Mouse (Mus musculus): Measurements from ENCODE around the gene Lamtor3. TPM values are rescaled to one million over a fixed set of nuclear protein-coding genes. Genes with fewer than 3 reads are reported as not detected.
A peak's percentile ranks its signal among the peaks of the same experiment; 100 is the strongest.

Lamtor3 gene
- polyA plus RNA-seq (2012; rRNA removed): 92.8 and 95.0 TPM in 2 replicates

DNA sequence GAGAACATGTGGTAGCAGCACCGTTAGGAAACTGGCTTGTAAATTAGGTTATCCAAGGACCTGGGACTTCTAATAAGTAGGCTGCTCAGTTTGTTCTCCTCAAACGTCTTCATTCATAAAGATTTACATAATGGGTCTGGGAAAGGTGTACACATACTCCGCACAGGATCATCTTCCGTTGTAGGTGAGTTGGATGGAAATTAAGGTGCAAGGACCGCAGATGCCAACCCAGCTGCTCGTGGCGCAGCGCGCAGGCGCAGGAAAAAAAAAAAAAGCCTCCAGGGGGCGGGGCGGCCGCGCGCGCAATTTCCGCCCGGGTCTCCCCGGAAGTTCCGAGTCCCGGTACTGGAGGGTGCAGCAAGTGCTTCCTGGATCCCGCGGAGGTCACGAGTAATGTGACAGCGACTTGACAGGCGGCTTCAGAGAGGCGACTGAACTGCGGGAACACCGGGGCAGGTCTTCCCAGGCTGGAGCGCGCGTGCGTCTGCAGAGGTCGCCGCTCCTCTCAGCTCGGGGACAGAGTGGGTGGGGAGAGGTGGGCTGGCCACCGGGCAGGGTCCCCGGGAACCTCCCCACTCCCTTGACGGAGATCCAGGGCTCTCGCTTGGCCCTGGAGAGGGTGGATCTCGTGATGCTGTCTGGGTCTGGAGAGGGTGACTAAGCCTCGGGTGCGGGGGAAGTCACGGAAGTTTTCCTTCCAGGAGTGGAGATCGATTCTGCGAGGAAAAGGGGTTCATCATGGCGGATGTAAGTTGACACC, at the start of gene Lamtor3:
Lamtor3 (plus strand) TSS at position 335 of the 760 bp plus-strand sequence.
- peak; percentile 86 to 89 for DNase-seq
- Histone ChIP-seq H3K4me3 (replicated peaks; ENCODE audit: insufficient read depth, low read depth, low read length) (peak within 1 kb of the TSS; percentile 88), H3K4me1 (ENCODE audit: control insufficient read depth, insufficient read depth, low read length) (peaks cover 6% of the 10 kb centered on the region; the same call in 1 of the 2 replicates), H3K27me3 (ENCODE audit: control insufficient read depth, insufficient read depth, low read length) (no peaks in the 10 kb centered on the region), H3K27ac (ENCODE audit: insufficient read depth, low read length) (peak within 1 kb of the TSS; percentile 76)
- WGBS: under 1% methylated on average over 47 of the region's 47 CpGs
- TF ChIP-seq POLR2A (IDR thresholded peaks at IDR 0.05; ENCODE audit: borderline replicate concordance, insufficient read depth, low read length): peak; percentile 85; the same call in 1 of the 2 replicates
- TF ChIP-seq CTCF (IDR thresholded peaks at IDR 0.05; ENCODE audit: borderline replicate concordance, insufficient read depth, low read depth, low read length): no peak

DNA sequence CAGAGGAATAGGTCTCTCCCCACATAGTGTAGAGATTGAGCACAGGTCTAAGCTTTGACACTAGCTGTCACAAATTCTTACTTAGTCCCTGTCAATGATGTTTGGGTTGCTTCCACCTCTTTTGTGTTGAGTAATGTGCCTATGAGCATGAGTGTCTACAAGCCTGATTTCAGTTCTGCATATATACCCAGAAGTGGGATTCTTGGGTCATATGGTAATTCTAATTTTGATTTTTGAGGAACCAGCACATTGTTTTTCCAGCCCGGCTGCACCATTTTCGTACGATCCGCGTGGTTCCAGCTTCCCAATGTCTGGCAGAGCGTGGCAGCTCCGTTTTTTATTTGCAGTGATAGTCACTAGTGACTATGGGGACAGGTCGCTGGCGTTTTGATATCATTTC, 48.9 kb upstream of the Lamtor3 start:
- no peaks in the 10 kb centered on the region for H3K27me3 ChIP-seq (ENCODE audit: control insufficient read depth, insufficient read depth, low read length)
- peaks cover 6% of the 10 kb centered on the region for H3K4me1 ChIP-seq (ENCODE audit: control insufficient read depth, insufficient read depth, low read length)
- DNase-seq: no peak
- no peak overlapping the region for H3K27ac ChIP-seq (ENCODE audit: insufficient read depth, low read length)
- TF ChIP-seq POLR2A (IDR thresholded peaks at IDR 0.05; ENCODE audit: borderline replicate concordance, insufficient read depth, low read length): no peak
- no peak for TF ChIP-seq CTCF (IDR thresholded peaks at IDR 0.05; ENCODE audit: borderline replicate concordance, insufficient read depth, low read depth, low read length)
- WGBS: 87% methylated on average over 9 of the region's 9 CpGs
- H3K4me3 ChIP-seq (replicated peaks; ENCODE audit: insufficient read depth, low read depth, low read length): peak overlapping the region; percentile 39

- Histone ChIP-seq H3K4me3 (replicated peaks; ENCODE audit: insufficient read depth, low read depth, low read length) (no peak overlapping the region), H3K27ac (ENCODE audit: insufficient read depth, low read length) (no peak overlapping the region), H3K4me1 (ENCODE audit: control insufficient read depth, insufficient read depth, low read length) (no peaks in the 10 kb centered on the region), H3K27me3 (ENCODE audit: control insufficient read depth, insufficient read depth, low read length) (no peaks in the 10 kb centered on the region)
- no peak for TF ChIP-seq CTCF (IDR thresholded peaks at IDR 0.05; ENCODE audit: borderline replicate concordance, insufficient read depth, low read depth, low read length)
- TF ChIP-seq POLR2A (IDR thresholded peaks at IDR 0.05; ENCODE audit: borderline replicate concordance, insufficient read depth, low read length): no peak
- 75% methylated on average over 3 of the region's 3 CpGs for WGBS
- DNase-seq: no peak
These were observed 39.0 kb upstream of the Lamtor3 start for GRCm38 (mm10) chr3:137879313-137879712.

DNA sequence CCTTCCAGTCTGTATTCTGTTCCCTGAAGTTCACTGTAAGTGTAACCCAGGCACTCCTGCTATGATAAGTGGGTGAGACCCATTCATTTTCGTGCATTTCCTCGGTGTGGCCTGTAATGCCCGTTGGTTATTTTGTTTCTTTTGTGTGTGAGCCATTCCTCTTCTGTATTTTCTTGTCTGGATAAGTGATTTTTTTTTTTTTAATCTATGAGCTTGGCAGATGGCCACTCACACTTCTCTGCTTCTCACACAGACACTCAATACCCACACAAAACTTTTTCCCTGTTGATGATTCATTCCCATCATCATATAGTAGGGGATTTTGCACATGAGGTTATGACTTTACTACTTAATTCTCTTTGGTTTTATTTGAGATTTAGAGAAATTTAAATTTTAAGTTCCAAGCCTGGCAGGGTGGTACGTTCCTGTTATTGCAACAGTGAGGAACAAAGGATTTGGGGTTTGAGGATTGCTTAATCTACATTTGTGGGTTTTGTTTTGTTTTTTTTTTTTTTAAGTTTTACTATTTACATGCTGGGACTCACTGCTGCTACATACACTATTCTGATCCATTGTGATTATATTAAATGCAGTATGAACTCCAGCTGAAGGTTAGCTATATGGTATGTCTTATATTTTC, 38.1 kb upstream of the Lamtor3 start:
- Histone ChIP-seq H3K4me3 (replicated peaks; ENCODE audit: insufficient read depth, low read depth, low read length) (no peak overlapping the region), H3K27me3 (ENCODE audit: control insufficient read depth, insufficient read depth, low read length) (no peaks in the 10 kb centered on the region), H3K27ac (ENCODE audit: insufficient read depth, low read length) (no peak overlapping the region), H3K4me1 (ENCODE audit: control insufficient read depth, insufficient read depth, low read length) (no peaks in the 10 kb centered on the region)
- TF ChIP-seq POLR2A (IDR thresholded peaks at IDR 0.05; ENCODE audit: borderline replicate concordance, insufficient read depth, low read length) (no peak), CTCF (IDR thresholded peaks at IDR 0.05; ENCODE audit: borderline replicate concordance, insufficient read depth, low read depth, low read length) (no peak)
- 57% methylated on average over 4 of the region's 4 CpGs for WGBS
- DNase-seq: no peak

DNA sequence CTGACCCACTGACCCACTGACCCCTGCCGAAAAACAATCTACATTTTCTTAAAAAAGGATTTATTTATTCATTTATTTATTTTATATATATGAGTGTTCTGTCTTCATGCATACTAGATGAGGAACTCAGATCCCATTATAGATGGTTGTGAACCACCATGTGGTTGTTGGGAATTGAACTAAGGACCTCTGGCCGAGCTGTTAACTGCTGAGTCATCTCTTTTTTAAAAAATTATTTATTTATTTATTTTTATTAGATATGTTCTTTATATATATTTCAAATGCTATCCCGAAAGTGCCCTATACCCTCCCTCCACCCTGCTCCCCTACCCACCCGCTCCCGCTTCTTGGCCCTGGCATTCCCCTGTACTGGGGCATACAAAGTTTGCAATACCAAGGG, 37.2 kb upstream of the Lamtor3 start:
- H3K4me1 ChIP-seq (ENCODE audit: control insufficient read depth, insufficient read depth, low read length): no peaks in the 10 kb centered on the region
- DNase-seq: no peak
- no peak overlapping the region for H3K27ac ChIP-seq (ENCODE audit: insufficient read depth, low read length)
- 98% methylated on average over 5 of the region's 5 CpGs for WGBS
- H3K4me3 ChIP-seq (replicated peaks; ENCODE audit: insufficient read depth, low read depth, low read length): no peak overlapping the region
- TF ChIP-seq POLR2A (IDR thresholded peaks at IDR 0.05; ENCODE audit: borderline replicate concordance, insufficient read depth, low read length) (no peak), CTCF (IDR thresholded peaks at IDR 0.05; ENCODE audit: borderline replicate concordance, insufficient read depth, low read depth, low read length) (no peak)
- no peaks in the 10 kb centered on the region for H3K27me3 ChIP-seq (ENCODE audit: control insufficient read depth, insufficient read depth, low read length)

DNA sequence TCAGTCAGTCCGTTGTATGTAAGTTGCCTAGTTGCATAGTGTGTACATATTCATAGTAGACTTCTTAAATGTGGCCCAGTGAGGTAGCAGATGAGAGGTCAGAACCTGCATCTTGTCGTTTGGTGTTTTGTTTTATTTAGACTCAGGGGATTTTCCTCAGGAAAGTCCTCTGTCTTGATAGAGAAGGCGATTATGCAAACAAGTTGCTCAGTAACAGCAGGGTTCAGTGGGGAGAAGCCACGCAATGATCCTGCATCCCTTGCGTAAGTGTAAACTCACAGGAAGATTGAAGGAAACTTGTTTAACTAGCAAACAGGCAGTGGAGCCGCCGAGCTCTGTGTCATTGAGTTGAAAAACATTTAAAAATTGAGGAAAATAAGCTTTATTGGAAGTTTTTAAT, 30.3 kb upstream of the Lamtor3 start:
- TF ChIP-seq CTCF (IDR thresholded peaks at IDR 0.05; ENCODE audit: borderline replicate concordance, insufficient read depth, low read depth, low read length): no peak
- TF ChIP-seq POLR2A (IDR thresholded peaks at IDR 0.05; ENCODE audit: borderline replicate concordance, insufficient read depth, low read length): no peak
- 81% methylated on average over 7 of the region's 7 CpGs for WGBS
- no peak overlapping the region for H3K4me3 ChIP-seq (replicated peaks; ENCODE audit: insufficient read depth, low read depth, low read length)

DNA sequence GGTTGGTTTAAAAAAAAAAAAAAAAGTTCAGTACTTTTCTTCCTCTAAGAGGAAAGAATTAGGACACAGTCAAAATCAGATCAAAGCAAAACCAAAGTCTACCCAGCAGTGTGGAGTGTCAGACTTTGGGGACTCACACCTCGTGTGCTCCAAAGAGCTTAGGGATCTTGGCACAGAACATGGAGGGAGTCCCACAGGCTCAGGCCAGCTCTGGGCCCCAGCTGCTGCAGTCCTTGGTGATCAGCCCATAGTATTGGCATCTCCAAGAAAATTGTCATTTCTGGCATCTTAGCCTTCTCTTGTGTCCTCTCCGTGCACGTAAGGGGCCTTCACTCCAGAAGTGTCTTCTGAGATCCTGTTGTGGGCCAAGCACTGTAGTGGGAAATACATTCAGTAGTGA, 27.2 kb upstream of the Lamtor3 start:
- Histone ChIP-seq H3K27me3 (ENCODE audit: control insufficient read depth, insufficient read depth, low read length) (no peaks in the 10 kb centered on the region), H3K4me3 (replicated peaks; ENCODE audit: insufficient read depth, low read depth, low read length) (no peak overlapping the region), H3K4me1 (ENCODE audit: control insufficient read depth, insufficient read depth, low read length) (no peaks in the 10 kb centered on the region), H3K27ac (ENCODE audit: insufficient read depth, low read length) (no peak overlapping the region)
- TF ChIP-seq CTCF (IDR thresholded peaks at IDR 0.05; ENCODE audit: borderline replicate concordance, insufficient read depth, low read depth, low read length) (no peak), POLR2A (IDR thresholded peaks at IDR 0.05; ENCODE audit: borderline replicate concordance, insufficient read depth, low read length) (no peak)
- no peak for DNase-seq
- WGBS: 28% methylated on average over 3 of the region's 3 CpGs

More for the DNA sequence above, 30.3 kb upstream of the Lamtor3 start:
- Histone ChIP-seq H3K27ac (ENCODE audit: insufficient read depth, low read length) (no peak overlapping the region), H3K4me1 (ENCODE audit: control insufficient read depth, insufficient read depth, low read length) (no peaks in the 10 kb centered on the region), H3K27me3 (ENCODE audit: control insufficient read depth, insufficient read depth, low read length) (no peaks in the 10 kb centered on the region)
- DNase-seq: no peak

GRCm38 (mm10) chr3:137892118-137892517, 26.2 kb upstream of the Lamtor3 start:
- H3K27ac ChIP-seq (ENCODE audit: insufficient read depth, low read length): no peak overlapping the region
- no peak overlapping the region for H3K4me3 ChIP-seq (replicated peaks; ENCODE audit: insufficient read depth, low read depth, low read length)
- 87% methylated on average over 4 of the region's 4 CpGs for WGBS
- no peaks in the 10 kb centered on the region for H3K4me1 ChIP-seq (ENCODE audit: control insufficient read depth, insufficient read depth, low read length)
- no peak for DNase-seq
- H3K27me3 ChIP-seq (ENCODE audit: control insufficient read depth, insufficient read depth, low read length): no peaks in the 10 kb centered on the region
- TF ChIP-seq CTCF (IDR thresholded peaks at IDR 0.05; ENCODE audit: borderline replicate concordance, insufficient read depth, low read depth, low read length): no peak
- TF ChIP-seq POLR2A (IDR thresholded peaks at IDR 0.05; ENCODE audit: borderline replicate concordance, insufficient read depth, low read length): no peak
